Mouse (Mus musculus): ENCODE measurements around the gene Pole2. TPM values are rescaled to one million over a fixed set of nuclear protein-coding genes. Genes with fewer than 3 reads are reported as not detected.

The Pole2 gene
- polyA plus RNA-seq (2016; fragmentation: Nextera tagmentation; extraction: Ambion mirVana) = 37.5 and 38.2 TPM in 2 replicates

DNA sequence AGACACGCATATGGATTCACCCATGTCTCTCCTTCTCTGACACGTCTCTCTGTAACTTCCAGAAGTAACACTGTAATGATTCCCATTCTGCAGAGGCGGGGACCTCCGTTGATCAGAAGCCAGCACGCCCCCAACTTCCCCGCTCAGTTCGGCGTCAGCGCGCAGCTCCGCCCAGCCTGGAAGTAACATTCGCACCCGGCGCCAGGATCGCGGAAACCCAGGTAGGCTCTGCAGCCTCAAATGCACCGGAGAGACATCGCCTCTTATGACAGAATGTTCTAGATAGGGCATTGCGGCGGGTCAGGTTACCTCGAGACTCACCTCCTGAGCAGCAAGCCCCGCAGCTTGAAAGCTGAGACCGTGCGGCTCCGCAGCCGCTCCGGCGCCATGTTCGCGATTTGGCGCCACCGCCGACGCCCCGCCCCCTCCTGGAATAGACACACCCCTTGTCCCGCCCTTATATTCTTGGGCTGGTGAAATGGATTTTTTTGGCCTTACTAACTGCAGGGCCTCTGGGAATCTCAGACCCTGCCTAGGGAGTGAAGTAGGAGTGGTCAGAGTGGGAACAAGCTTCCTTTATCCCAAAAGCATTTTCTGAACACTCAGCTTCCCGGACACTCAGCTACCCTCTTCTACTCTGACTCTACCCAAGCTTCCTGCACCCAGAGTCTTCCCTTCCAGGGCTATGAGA lies at the start of gene Pole2:
Pole2 (minus strand) TSS at position 420 of the 691 bp plus-strand sequence.
- under 1% methylated on average over 37 of the region's 37 CpGs for WGBS
- Histone ChIP-seq H3K27me3 (ENCODE audit: poor library complexity, severe bottlenecking) (no peaks in the 10 kb centered on the region), H3K4me1 (peaks cover 13% of the 10 kb centered on the region), H3K36me3 (replicated peaks) (peaks cover 34% of the 10 kb centered on the region), H3K27ac (peak within 1 kb of the TSS; percentile 96), H3K9me3 (no peaks in the 10 kb centered on the region), H3K4me3 (peak within 1 kb of the TSS; percentile 77)
- DNase-seq (ENCODE audit: extremely low spot score, low spot score) = peak; percentile 89

DNA sequence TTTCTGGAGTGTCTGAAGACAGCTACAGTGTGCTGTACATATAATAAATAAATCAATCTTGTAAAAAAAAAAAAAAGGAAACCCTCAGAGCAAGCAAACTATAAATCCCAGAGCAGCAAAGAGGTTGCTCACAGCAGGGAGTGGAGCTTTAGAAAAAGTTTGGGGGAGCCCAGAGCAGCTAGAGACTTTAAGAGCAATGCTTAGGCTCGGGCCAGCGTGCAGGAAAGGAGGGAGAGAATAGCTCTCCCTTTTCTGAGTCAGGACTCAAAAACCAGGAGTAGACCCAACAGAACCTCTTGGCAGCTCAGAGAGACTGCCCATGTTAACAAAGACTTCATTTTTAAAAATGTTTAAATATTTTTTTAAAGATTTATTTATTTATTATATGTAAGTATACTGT lies 41.0 kb upstream of the Pole2 start:
- Histone ChIP-seq H3K9me3 (no peaks in the 10 kb centered on the region), H3K4me1 (no peaks in the 10 kb centered on the region), H3K4me3 (no peak overlapping the region), H3K36me3 (replicated peaks) (no peaks in the 10 kb centered on the region), H3K27ac (no peak overlapping the region), H3K27me3 (ENCODE audit: poor library complexity, severe bottlenecking) (no peaks in the 10 kb centered on the region)
- 81% methylated on average over 2 of the region's 2 CpGs for WGBS
- DNase-seq (ENCODE audit: extremely low spot score, low spot score) = no peak

DNA sequence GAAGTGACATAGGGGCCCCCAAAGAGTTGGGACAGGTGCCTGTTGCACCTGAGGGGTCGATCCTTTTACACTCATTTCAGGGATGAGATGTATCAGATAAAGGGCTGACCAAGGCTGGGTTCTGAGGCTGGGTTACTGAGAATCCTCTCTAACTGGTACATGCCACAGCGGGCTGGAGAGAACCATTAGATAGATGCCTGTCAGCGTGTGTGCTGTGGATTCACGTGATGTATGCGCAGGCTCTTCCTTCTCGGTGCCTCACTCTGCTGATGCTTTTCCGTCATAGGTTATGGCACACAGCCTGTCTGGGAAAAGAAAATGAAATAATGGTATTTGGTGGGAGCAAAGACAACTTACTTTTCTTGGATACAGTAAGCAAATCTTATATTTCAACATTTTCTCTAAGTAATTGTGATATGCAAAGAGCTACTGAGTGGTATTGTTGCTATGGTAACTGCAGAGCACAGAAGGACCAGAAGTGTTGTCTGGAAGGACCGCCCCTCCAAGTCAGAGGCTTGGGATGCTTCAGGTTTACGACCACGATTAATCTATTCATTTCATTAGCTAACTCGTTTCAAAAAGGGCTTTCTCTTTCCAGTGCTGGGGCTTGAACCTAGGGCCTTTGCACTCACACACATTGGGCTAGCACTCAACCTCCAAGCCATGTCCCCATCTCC lies 40.1 kb upstream of the Pole2 start:
- no peaks in the 10 kb centered on the region for H3K27me3 ChIP-seq (ENCODE audit: poor library complexity, severe bottlenecking)
- no peaks in the 10 kb centered on the region for H3K36me3 ChIP-seq (replicated peaks)
- 82% methylated on average over 11 of the region's 11 CpGs for WGBS
- H3K4me3 ChIP-seq = no peak overlapping the region
- no peaks in the 10 kb centered on the region for H3K4me1 ChIP-seq
- H3K27ac ChIP-seq = no peak overlapping the region
- DNase-seq (ENCODE audit: extremely low spot score, low spot score) = no peak
- H3K9me3 ChIP-seq = no peaks in the 10 kb centered on the region

DNA sequence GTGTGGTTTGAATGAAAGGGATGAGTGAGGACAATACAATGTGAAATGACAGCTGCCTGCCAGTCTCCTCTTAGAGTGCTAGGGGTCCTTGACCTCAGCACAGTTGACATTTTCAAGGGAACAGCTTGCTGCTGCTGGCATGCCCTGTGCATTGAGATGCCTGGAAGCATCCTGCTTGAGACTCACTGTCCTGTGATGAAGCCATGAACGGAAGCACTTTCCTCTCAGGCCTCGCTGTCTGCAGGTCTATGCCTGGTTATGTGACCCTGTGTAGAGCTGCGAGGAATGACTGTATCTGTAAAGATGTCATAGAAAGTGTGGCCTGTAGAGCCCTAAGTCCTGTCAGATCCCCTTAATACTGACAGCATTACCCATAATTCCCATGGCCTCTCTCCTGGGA lies 37.0 kb upstream of the Pole2 start:
- H3K9me3 ChIP-seq = no peaks in the 10 kb centered on the region
- no peaks in the 10 kb centered on the region for H3K27me3 ChIP-seq (ENCODE audit: poor library complexity, severe bottlenecking)
- H3K4me1 ChIP-seq = no peaks in the 10 kb centered on the region
- H3K4me3 ChIP-seq = no peak overlapping the region
- 87% methylated on average over 3 of the region's 3 CpGs for WGBS
- no peak for DNase-seq (ENCODE audit: extremely low spot score, low spot score)
- H3K27ac ChIP-seq = no peak overlapping the region
- no peaks in the 10 kb centered on the region for H3K36me3 ChIP-seq (replicated peaks)

DNA sequence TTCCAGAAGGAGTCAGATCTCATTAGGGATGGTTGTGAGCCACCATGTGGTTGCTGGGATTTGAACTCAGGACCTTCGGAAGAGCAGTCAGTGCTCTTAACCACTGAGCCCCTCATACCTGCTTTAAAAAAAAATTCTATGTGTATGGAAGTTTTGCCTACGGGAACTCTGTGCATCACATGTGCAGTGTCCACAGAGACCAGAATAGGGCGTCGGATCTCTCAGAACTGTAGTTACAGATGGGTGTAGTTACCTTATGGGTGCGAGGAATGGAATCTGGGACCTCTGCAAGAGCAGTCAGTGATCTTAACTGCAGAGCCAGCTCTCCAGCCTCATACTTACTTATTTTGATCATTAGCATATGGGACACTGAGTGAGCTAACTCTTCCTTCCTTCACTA lies 34.3 kb upstream of the Pole2 start:
- Histone ChIP-seq H3K27me3 (ENCODE audit: poor library complexity, severe bottlenecking) (no peaks in the 10 kb centered on the region), H3K36me3 (replicated peaks) (no peaks in the 10 kb centered on the region), H3K4me1 (no peaks in the 10 kb centered on the region), H3K27ac (no peak overlapping the region), H3K9me3 (no peaks in the 10 kb centered on the region), H3K4me3 (no peak overlapping the region)
- 97% methylated on average over 5 of the region's 5 CpGs for WGBS
- no peak for DNase-seq (ENCODE audit: extremely low spot score, low spot score)

DNA sequence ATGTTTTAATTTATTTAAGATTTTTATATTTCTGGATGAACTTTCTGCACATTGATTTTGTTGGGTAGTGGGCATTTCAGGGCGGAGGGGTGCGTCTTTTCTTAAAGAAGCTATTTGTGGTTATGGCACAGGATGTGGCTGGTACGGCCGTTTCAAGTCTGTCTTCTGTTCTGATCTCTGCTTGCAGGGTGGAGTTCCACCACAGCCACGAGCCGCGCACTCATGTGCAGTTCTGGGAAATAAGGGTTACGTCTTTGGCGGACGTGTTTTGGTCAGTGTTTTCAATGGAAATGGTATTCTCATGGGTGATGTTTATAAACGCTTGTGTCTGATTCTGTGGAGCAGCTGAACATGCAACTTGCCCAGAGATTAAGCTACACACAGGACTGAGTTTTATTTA lies 29.8 kb upstream of the Pole2 start:
- Histone ChIP-seq H3K27ac (no peak overlapping the region), H3K36me3 (replicated peaks) (no peaks in the 10 kb centered on the region), H3K4me1 (peaks cover 8% of the 10 kb centered on the region; the same call in 1 of the 2 replicates), H3K9me3 (no peaks in the 10 kb centered on the region), H3K4me3 (no peak overlapping the region), H3K27me3 (ENCODE audit: poor library complexity, severe bottlenecking) (no peaks in the 10 kb centered on the region)
- 91% methylated on average over 11 of the region's 11 CpGs for WGBS
- no peak for DNase-seq (ENCODE audit: extremely low spot score, low spot score)

DNA sequence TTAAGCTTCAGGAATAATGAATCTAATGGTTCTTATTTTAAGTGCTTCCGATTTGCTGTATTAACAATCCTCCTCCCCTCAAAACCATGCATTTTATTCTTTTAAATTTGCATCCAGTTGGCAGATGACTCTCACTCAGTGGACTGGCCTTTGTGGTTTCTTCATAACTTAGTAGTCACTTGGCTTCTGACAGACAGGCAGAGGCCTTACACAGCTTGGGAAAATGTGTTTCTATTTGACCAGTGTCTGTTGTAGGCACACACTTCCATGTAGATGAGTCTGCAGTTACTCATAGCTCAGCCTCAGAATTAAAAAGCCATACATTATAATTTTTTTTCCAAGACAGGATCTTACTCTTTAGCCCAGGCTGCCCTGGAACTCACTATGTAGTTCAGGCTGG lies 25.8 kb upstream of the Pole2 start:
- no peaks in the 10 kb centered on the region for H3K36me3 ChIP-seq (replicated peaks)
- H3K4me1 ChIP-seq = peaks cover 10% of the 10 kb centered on the region; the same call in 1 of the 2 replicates
- no peaks in the 10 kb centered on the region for H3K9me3 ChIP-seq
- no peaks in the 10 kb centered on the region for H3K27me3 ChIP-seq (ENCODE audit: poor library complexity, severe bottlenecking)
- 89% methylated on average over 1 of the region's 1 CpGs for WGBS
- no peak overlapping the region for H3K4me3 ChIP-seq
- H3K27ac ChIP-seq = no peak overlapping the region
- DNase-seq (ENCODE audit: extremely low spot score, low spot score) = no peak

DNA sequence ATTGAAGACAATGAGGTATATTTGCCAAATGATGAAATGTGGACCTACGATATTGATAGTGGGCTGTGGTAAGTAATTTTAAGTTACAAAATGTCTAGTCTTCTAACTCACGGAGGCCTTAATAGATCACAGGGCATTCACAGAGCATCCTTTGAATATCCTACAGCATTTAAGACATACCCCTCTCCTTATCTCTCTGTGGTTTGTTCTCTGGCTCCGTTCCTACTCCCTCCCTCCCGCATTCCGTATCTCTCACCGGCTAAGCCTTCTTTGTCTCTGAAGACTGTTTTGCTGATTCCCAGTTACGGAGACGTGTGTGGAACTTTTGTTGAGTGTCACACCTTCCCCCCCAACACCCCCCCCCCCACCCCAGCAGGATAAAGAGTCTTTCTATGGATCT lies 22.8 kb upstream of the Pole2 start:
- H3K36me3 ChIP-seq (replicated peaks) = no peaks in the 10 kb centered on the region
- H3K9me3 ChIP-seq = no peaks in the 10 kb centered on the region
- no peaks in the 10 kb centered on the region for H3K27me3 ChIP-seq (ENCODE audit: poor library complexity, severe bottlenecking)
- WGBS = 83% methylated on average over 8 of the region's 8 CpGs
- no peak overlapping the region for H3K4me3 ChIP-seq
- H3K4me1 ChIP-seq = peaks cover 10% of the 10 kb centered on the region; the same call in 1 of the 2 replicates
- H3K27ac ChIP-seq = no peak overlapping the region
- DNase-seq (ENCODE audit: extremely low spot score, low spot score) = no peak

DNA sequence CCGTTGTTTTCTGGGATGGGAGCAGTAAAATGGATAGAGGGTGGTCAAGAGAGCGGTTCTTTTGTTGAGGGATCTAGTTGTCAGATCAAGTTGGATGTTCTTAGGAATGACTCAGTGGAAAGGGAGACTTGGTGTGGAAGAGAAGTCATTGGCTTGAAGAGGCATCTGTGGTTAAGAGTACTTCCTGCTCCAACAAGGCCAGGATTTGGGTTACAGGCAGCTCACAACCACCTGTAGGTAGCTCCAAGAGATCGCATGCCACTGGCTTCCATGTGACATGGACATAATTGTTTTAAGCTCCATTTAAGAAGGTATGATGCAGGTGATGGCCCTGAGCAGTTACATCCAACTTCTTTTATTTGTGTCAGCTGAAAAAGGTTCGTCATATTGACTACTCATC lies 21.8 kb upstream of the Pole2 start:
- no peak overlapping the region for H3K27ac ChIP-seq
- DNase-seq (ENCODE audit: extremely low spot score, low spot score) = no peak
- no peaks in the 10 kb centered on the region for H3K9me3 ChIP-seq
- no peak overlapping the region for H3K4me3 ChIP-seq
- no peaks in the 10 kb centered on the region for H3K36me3 ChIP-seq (replicated peaks)
- WGBS = 88% methylated on average over 4 of the region's 4 CpGs
- peaks cover 10% of the 10 kb centered on the region; the same call in 1 of the 2 replicates for H3K4me1 ChIP-seq
- H3K27me3 ChIP-seq (ENCODE audit: poor library complexity, severe bottlenecking) = no peaks in the 10 kb centered on the region

DNA sequence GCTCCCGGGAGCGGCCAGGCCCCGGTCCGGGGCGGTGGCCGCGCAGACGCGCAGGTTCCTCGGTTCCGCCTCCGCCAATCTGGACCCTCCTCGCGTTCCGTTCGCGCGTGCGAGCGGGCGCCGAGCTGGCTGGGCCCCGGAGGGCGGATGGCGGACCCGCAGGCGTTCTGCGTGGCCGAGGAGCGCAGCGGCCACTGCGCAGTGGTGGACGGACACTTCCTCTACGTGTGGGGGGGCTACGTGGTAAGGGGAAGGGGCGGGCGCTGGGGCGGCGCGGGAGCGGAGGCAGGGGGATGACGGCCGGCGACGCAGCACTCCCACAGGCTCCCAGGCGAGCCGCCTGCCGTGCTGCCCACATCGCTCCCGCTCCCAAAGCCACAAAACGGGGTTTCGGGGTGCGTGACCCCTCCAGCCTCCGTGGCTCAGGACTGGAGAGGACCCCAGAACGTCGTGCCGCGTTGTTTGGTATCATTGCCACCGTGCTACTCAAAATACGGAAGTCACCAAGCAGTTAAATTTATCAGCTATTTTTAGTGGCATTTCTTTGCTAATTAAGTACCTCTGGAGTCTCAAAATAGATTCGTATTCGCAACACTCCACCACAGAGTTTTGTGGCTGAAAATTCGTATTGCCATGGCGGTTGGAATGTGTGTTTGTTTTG lies 13.9 kb upstream of the Pole2 start:
- Histone ChIP-seq H3K36me3 (replicated peaks) (no peaks in the 10 kb centered on the region), H3K4me1 (peaks cover 14% of the 10 kb centered on the region), H3K27me3 (ENCODE audit: poor library complexity, severe bottlenecking) (no peaks in the 10 kb centered on the region), H3K27ac (peak overlapping the region; percentile 92), H3K4me3 (peak overlapping the region; percentile 84), H3K9me3 (no peaks in the 10 kb centered on the region)
- under 1% methylated on average over 64 of the region's 64 CpGs for WGBS
- DNase-seq (ENCODE audit: extremely low spot score, low spot score) = peak; percentile 76

DNA sequence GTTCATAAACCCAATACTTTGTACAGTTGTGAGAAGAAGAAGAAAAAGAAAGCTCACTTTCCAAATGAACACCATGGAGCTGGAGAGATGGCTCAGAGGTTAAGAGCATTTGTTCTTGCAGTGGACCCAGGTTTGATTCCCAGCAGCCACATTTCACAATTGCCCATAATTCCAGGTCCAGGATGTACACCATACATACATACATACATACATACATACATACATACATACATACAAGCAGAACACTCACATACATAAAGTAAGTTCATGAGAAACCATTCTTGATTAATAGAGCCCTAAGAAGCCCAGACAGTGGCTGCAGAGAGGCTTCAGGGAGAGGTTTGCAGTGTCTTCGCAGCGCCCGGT lies 13.4 kb upstream of the Pole2 start:
- DNase-seq (ENCODE audit: extremely low spot score, low spot score) = no peak
- no peaks in the 10 kb centered on the region for H3K27me3 ChIP-seq (ENCODE audit: poor library complexity, severe bottlenecking)
- 0% methylated on average over 3 of the region's 3 CpGs for WGBS
- peaks cover 14% of the 10 kb centered on the region for H3K4me1 ChIP-seq
- H3K27ac ChIP-seq = peak overlapping the region; percentile 92
- H3K9me3 ChIP-seq = no peaks in the 10 kb centered on the region
- no peaks in the 10 kb centered on the region for H3K36me3 ChIP-seq (replicated peaks)
- peak overlapping the region; percentile 84 for H3K4me3 ChIP-seq

DNA sequence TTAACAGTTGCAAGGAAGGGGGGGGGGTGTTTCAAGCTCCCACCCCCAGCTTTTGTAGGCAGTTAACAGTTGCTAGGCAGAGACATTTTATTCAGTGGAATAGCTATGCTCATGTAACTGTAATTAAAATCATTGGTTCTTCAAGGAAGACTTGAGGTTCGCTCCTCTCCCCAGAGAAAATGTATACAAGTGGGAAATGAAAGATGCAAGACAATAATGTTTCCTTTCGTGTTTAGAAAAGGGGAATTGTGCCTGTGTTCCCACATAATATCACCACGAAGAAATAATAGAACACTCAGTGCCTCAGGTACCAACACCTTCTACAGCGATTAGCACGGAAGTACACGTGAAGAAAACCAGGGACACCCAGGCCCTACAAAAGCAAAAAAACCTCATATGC lies 12.9 kb upstream of the Pole2 start, which contains the start of gene Klhdc1:
Klhdc1 (plus strand) TSS at position 301 of the 400 bp plus-strand sequence.
- DNase-seq (ENCODE audit: extremely low spot score, low spot score) = no peak
- Histone ChIP-seq H3K27ac (peak within 1 kb of the TSS; percentile 92), H3K9me3 (no peaks in the 10 kb centered on the region), H3K4me3 (peak within 1 kb of the TSS; percentile 84), H3K36me3 (replicated peaks) (no peaks in the 10 kb centered on the region), H3K27me3 (ENCODE audit: poor library complexity, severe bottlenecking) (no peaks in the 10 kb centered on the region), H3K4me1 (peaks cover 14% of the 10 kb centered on the region)
- WGBS = 71% methylated on average over 6 of the region's 6 CpGs

DNA sequence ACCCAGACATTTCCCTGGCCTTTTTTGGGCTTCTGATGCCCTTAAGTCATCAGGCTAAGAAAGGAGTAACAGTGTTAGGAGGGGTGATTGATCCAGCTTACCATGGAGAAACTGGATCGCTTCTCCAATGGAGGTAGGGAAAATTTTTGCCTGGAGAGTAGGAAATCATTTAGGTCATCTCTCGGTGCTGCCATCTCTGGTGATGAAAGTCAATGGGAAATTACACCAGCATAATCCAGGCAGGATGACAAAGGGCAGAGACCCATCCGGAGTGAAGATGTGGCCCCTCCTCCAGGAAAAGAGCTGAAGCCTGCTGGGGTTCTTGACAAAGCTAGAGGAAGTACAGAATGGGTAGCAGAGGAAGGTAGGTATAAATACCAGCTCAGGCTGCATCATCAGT lies 10.3 kb upstream of the Pole2 start:
- Histone ChIP-seq H3K36me3 (replicated peaks) (no peaks in the 10 kb centered on the region), H3K4me3 (no peak overlapping the region), H3K27me3 (ENCODE audit: poor library complexity, severe bottlenecking) (no peaks in the 10 kb centered on the region), H3K27ac (no peak overlapping the region), H3K9me3 (no peaks in the 10 kb centered on the region), H3K4me1 (peaks cover 14% of the 10 kb centered on the region)
- WGBS = 55% methylated on average over 3 of the region's 3 CpGs
- DNase-seq (ENCODE audit: extremely low spot score, low spot score) = no peak
